Mouse (Mus musculus) C2C12 (cell line): ENCODE data around the gene Tmed10.

ENCODE experiments used
- CEBPB ChIP-seq: IDR thresholded peaks from one replicate; pipeline ENCODE4 v1.6.1; 2011; ENCODE audit warnings: low read depth, mild to moderate bottlenecking, control low read depth, moderate library complexity
- CTCF ChIP-seq: IDR thresholded peaks from one replicate; pipeline ENCODE4 v1.5.1; 2011; ENCODE audit not compliant: control insufficient read depth, insufficient read depth, insufficient read length
- MAX ChIP-seq: IDR thresholded peaks from one replicate; pipeline ENCODE4 v1.6.1; 2011; ENCODE audit warnings: mild to moderate bottlenecking, control low read depth

- TF ChIP-seq CTCF: no peak
- no peak for TF ChIP-seq MAX
- TF ChIP-seq CEBPB: no peak
Observed at GRCm38 (mm10) chr12:85304725-85305124, 69.9 kb downstream of the Tmed10 start.
